Mouse (Mus musculus) forebrain, embryonic 10.5 days (tissue): ENCODE data around the gene Slc25a5. TPM values are rescaled to one million over a fixed set of nuclear protein-coding genes. Genes with fewer than 3 reads are reported as not detected.
A peak's percentile ranks its signal among the peaks of the same experiment; 100 is the strongest.

Experiments used
- DNase-seq: peaks from one replicate; pipeline ENCODE4 v3.0.0-alpha.2; 2017; ENCODE audit warnings: low spot score; ENCODE audit errors: extremely low spot score
- H3K27ac ChIP-seq: fragments of 300-500 bp; sonication (generic); 2 replicates; pipeline ENCODE4 v1.5.1; 2016; ENCODE audit warnings: mild to moderate bottlenecking
- H3K27me3 ChIP-seq: fragments of 300-500 bp; sonication (generic); 2 replicates; pipeline ENCODE4 v1.6.1; 2016; ENCODE audit warnings: mild to moderate bottlenecking; ENCODE audit not compliant: poor library complexity, severe bottlenecking
- H3K36me3 ChIP-seq: fragments of 300-500 bp; sonication (generic); replicated peaks from 2 replicates; pipeline ENCODE4 v1.6.1; 2016; ENCODE audit warnings: mild to moderate bottlenecking, moderate library complexity
- H3K4me1 ChIP-seq: fragments of 300-500 bp; sonication (generic); 2 replicates; pipeline ENCODE4 v1.6.1; 2016
- H3K4me3 ChIP-seq: fragments of 300-500 bp; sonication (generic); 2 replicates; pipeline ENCODE4 v1.5.1; 2016; ENCODE audit warnings: mild to moderate bottlenecking, moderate library complexity
- H3K9me3 ChIP-seq: fragments of 300-500 bp; sonication (generic); 2 replicates; pipeline ENCODE4 v1.6.1; 2016; ENCODE audit warnings: mild to moderate bottlenecking, moderate library complexity
- WGBS: fragments of 180-500 bp; shearing (Covaris S2); methylation state at CpG from one replicate; pipeline ENCODE4 v1.1.7; 2016; 5-methylcytosine and 5-hydroxymethylcytosine counted together
- polyA plus RNA-seq: library from polyadenylated mRNA; unstranded; fragments of >200 nt; fragmentation: Nextera tagmentation; extraction: Ambion mirVana; gene quantifications from 2 replicates; pipeline ENCODE4 v1.2.1, GENCODE M21; 2016

Slc25a5 gene
- 867 and 903 TPM in 2 replicates for polyA plus RNA-seq

- Histone ChIP-seq H3K9me3 (no peaks in the 10 kb centered on the region), H3K4me1 (peaks cover 8% of the 10 kb centered on the region), H3K27me3 (no peaks in the 10 kb centered on the region), H3K4me3 (peak within 1 kb of the TSS; percentile 68), H3K36me3 (peaks cover 15% of the 10 kb centered on the region), H3K27ac (peak within 1 kb of the TSS; percentile 90)
- WGBS, result 13% methylated on average over 41 of the region's 41 CpGs
- DNase-seq, result peak; percentile 77
Observed at GRCm38 (mm10) chrX:36795424-36796162, at the start of gene Slc25a5. Gene Slc25a5, plus strand, starts transcription at chrX:36795651.

- 90% methylated on average over 8 of the region's 8 CpGs for WGBS
- Histone ChIP-seq H3K36me3 (no peaks in the 10 kb centered on the region), H3K4me3 (no peak overlapping the region), H3K9me3 (no peaks in the 10 kb centered on the region), H3K4me1 (peaks cover 6% of the 10 kb centered on the region), H3K27ac (no peak overlapping the region), H3K27me3 (no peaks in the 10 kb centered on the region)
- DNase-seq, result no peak
Observed at GRCm38 (mm10) chrX:36746789-36747188, 48.7 kb upstream of the Slc25a5 start.

DNA sequence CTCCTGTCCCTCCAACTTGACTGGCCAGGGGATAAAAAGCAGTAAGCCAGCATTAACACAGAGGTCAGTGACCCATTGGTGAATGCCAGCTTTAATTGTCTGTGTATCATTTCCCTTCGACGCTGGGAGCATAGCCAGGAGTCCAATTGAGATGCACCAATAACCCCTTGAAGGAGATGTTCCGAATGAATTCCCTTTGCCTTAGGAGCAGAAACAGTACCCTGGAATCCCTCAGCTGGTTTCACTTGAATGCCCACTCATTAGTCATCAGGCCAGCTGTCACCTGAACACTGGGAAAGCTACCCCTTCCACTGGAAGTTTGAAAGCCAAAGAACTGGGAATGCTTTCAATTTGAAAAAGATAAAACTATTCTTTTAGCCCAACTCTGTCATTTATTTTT is 46.9 kb upstream of the Slc25a5 start:
- Histone ChIP-seq H3K4me1 (peaks cover 5% of the 10 kb centered on the region), H3K27ac (no peak overlapping the region), H3K4me3 (no peak overlapping the region), H3K36me3 (no peaks in the 10 kb centered on the region), H3K9me3 (no peaks in the 10 kb centered on the region), H3K27me3 (no peaks in the 10 kb centered on the region)
- WGBS, result 60% methylated on average over 3 of the region's 3 CpGs
- DNase-seq, result no peak

DNA sequence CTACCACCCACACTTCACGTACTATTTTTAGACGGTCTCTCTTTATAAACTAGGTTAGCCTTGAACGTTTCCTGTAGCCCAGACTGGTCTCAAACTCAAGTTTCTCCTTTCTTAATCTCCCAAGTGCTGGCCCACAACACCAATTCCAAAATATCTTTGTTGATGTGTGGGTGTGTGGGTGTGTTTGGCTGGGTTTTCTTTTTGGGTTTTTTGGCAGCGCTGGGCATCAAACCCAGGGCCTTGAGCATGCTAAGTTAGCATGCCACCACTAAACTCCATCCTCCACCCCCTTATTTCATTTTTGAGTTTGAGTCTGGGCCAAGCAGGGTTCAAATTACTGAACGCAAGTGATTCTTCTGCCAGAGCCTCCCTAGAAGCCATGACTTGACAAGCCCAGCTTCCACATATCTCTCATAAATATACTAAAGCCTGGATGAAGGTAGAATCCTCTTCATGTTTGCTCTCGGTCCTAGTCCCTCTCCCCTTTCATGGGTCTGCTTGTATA is 46.1 kb upstream of the Slc25a5 start:
- WGBS, result 86% methylated on average over 6 of the region's 6 CpGs
- no peak for DNase-seq
- Histone ChIP-seq H3K9me3 (no peaks in the 10 kb centered on the region), H3K4me1 (no peaks in the 10 kb centered on the region), H3K36me3 (no peaks in the 10 kb centered on the region), H3K27ac (no peak overlapping the region), H3K27me3 (no peaks in the 10 kb centered on the region), H3K4me3 (no peak overlapping the region)

DNA sequence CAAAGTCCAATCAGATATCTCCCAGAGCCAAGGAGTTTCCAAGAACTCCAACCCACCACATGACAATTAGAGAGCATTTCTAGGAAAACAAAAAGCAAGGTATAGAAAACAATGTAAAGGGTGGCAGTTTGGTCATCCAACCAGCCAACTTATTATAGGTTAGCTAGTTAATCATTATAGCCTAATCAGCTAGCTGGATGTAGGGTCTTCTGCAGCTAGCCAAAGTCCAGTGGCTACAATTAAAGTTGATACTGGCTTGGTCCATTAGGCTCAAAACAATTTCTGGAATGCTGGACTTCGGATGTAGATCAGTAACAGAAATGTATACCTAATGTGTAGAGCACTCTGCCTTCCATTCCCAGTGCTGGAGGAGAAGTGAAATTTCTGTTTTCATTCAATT is 44.9 kb upstream of the Slc25a5 start:
- H3K36me3 ChIP-seq, result no peaks in the 10 kb centered on the region
- H3K27me3 ChIP-seq, result no peaks in the 10 kb centered on the region
- H3K27ac ChIP-seq, result no peak overlapping the region
- no peaks in the 10 kb centered on the region for H3K9me3 ChIP-seq
- H3K4me1 ChIP-seq, result no peaks in the 10 kb centered on the region
- H3K4me3 ChIP-seq, result no peak overlapping the region
- no peak for DNase-seq
- 90% methylated on average over 1 of the region's 1 CpGs for WGBS

GRCm38 (mm10) chrX:36752586-36752985 is 42.9 kb upstream of the Slc25a5 start:
- no peak overlapping the region for H3K27ac ChIP-seq
- no peaks in the 10 kb centered on the region for H3K27me3 ChIP-seq
- no peaks in the 10 kb centered on the region for H3K4me1 ChIP-seq
- WGBS, result 91% methylated on average over 3 of the region's 3 CpGs
- H3K36me3 ChIP-seq, result no peaks in the 10 kb centered on the region
- H3K9me3 ChIP-seq, result no peaks in the 10 kb centered on the region
- no peak for DNase-seq
- H3K4me3 ChIP-seq, result no peak overlapping the region

DNA sequence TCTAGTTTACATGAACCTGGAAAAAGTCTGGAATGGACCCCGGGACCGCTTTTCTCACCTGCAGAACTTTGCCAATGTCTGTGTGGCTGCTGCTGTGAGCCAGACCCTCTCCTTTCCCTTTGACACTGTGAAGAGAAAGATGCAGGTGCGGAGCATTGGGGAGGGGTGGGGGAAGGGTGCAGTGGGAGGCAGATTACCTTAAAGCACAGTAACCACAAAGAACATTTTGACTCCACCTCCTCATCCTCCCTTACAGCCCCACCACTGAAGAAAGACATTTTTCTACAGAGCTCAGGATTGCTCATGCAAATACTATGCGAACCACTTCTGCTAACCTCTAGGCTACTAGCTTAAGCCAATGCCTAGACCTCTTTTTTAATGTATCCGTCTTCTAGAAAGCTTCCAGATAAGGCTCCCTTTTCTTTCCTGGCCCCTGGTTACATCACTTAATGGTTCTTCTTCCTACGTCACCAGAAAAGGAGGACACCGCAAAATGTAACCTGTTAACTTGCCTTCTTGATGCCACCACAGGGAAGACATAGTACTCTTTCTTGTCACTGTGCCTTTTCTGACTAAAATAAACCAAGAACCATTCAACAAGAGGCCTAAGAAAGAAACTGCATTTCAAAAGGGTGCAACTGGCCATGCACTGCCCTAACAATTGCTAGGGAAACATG is 37.5 kb upstream of the Slc25a5 start:
- DNase-seq, result no peak
- Histone ChIP-seq H3K27ac (no peak overlapping the region), H3K36me3 (no peaks in the 10 kb centered on the region), H3K27me3 (no peaks in the 10 kb centered on the region), H3K4me3 (no peak overlapping the region), H3K9me3 (no peaks in the 10 kb centered on the region), H3K4me1 (peaks cover 18% of the 10 kb centered on the region)
- 72% methylated on average over 7 of the region's 7 CpGs for WGBS

- Histone ChIP-seq H3K36me3 (no peaks in the 10 kb centered on the region), H3K9me3 (no peaks in the 10 kb centered on the region), H3K27me3 (no peaks in the 10 kb centered on the region), H3K4me3 (no peak overlapping the region), H3K4me1 (peaks cover 24% of the 10 kb centered on the region), H3K27ac (no peak overlapping the region)
- no peak for DNase-seq
- WGBS, result 71% methylated on average over 6 of the region's 6 CpGs
Observed at GRCm38 (mm10) chrX:36758566-36758965, 36.9 kb upstream of the Slc25a5 start.

DNA sequence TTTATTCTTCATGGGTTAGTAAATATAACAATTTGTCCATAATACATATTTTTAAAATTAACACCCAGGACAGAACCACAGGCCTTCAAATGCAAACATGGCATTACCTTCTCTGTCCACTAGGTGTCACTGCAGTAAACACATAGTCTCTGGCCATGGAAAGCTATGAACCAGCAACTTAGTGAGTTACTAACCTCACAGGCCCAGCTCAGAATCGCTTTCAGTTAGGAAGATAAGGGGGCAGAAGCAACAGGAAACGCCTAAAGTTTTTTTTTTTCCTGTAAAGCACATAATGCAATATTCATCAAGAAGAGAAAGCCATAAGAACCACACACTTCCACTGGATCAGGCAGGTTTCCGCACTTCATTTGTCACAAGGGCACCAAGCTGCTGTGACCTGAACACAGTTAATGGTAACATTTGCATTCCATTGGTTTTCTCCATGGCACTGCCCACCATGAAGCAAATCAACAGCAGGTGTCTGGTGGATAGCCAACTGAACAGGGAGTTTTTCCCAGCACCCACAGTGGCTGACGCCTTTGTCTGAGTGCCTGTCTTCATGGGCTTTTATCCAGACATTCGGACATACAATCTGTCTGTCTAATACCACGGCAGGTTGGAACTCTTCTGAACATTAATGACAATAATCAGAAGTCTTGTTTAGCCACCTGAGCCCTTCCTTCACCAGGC is 34.4 kb upstream of the Slc25a5 start:
- Histone ChIP-seq H3K36me3 (no peaks in the 10 kb centered on the region), H3K27ac (peak overlapping the region; percentile 85; the same call in 1 of the 2 replicates), H3K27me3 (no peaks in the 10 kb centered on the region), H3K4me1 (peaks cover 35% of the 10 kb centered on the region), H3K9me3 (no peaks in the 10 kb centered on the region), H3K4me3 (no peak overlapping the region)
- no peak for DNase-seq
- WGBS, result 60% methylated on average over 6 of the region's 6 CpGs

GRCm38 (mm10) chrX:36762289-36762688 is 33.2 kb upstream of the Slc25a5 start:
- H3K27ac ChIP-seq, result peak overlapping the region; percentile 85
- no peak overlapping the region for H3K4me3 ChIP-seq
- 92% methylated on average over 5 of the region's 5 CpGs for WGBS
- H3K36me3 ChIP-seq, result no peaks in the 10 kb centered on the region
- peaks cover 35% of the 10 kb centered on the region for H3K4me1 ChIP-seq
- no peaks in the 10 kb centered on the region for H3K27me3 ChIP-seq
- no peaks in the 10 kb centered on the region for H3K9me3 ChIP-seq
- DNase-seq, result no peak

GRCm38 (mm10) chrX:36762894-36763293 is 32.6 kb upstream of the Slc25a5 start:
- no peak for DNase-seq
- Histone ChIP-seq H3K4me1 (peaks cover 35% of the 10 kb centered on the region), H3K27ac (peak overlapping the region; percentile 85), H3K27me3 (no peaks in the 10 kb centered on the region), H3K4me3 (peak overlapping the region; percentile 16; the same call in 1 of the 2 replicates), H3K9me3 (no peaks in the 10 kb centered on the region), H3K36me3 (no peaks in the 10 kb centered on the region)
- WGBS, result 74% methylated on average over 4 of the region's 4 CpGs

- H3K27me3 ChIP-seq, result no peaks in the 10 kb centered on the region
- WGBS, result 31% methylated on average over 11 of the region's 11 CpGs
- H3K4me1 ChIP-seq, result peaks cover 35% of the 10 kb centered on the region
- peak overlapping the region; percentile 16; the same call in 1 of the 2 replicates for H3K4me3 ChIP-seq
- peak overlapping the region; percentile 85 for H3K27ac ChIP-seq
- no peaks in the 10 kb centered on the region for H3K36me3 ChIP-seq
- no peaks in the 10 kb centered on the region for H3K9me3 ChIP-seq
- DNase-seq, result peak; percentile 26
Observed at GRCm38 (mm10) chrX:36763298-36763933, 32.0 kb upstream of the Slc25a5 start.
